Mouse (Mus musculus) neural tube, embryonic 11.5 days (tissue): ENCODE results near the gene Lamb3. TPM values are rescaled to one million over a fixed set of nuclear protein-coding genes. Genes with fewer than 3 reads are reported as not detected.
A peak's percentile ranks its signal among the peaks of the same experiment; 100 is the strongest.

ENCODE experiments used
- ATAC-seq: fragments of 200-750 bp; cut with Nextera tagmentation; 2 replicates; pipeline ENCODE4 v1.8.0; 2017; ENCODE audit warnings: moderate number of reproducible peaks, mild to moderate bottlenecking, moderate TSS enrichment, moderate library complexity; ENCODE audit not compliant: insufficient read depth, low FRiP score, low TSS enrichment
- DNase-seq: peaks from one replicate; pipeline ENCODE4 v3.0.0-alpha.2; 2015; ENCODE audit warnings: low spot score
- H3K27ac ChIP-seq: fragments of 300-500 bp; sonication (generic); 2 replicates; pipeline ENCODE4 v1.5.1; 2014; ENCODE audit warnings: low read depth, mild to moderate bottlenecking, low read length
- H3K27me3 ChIP-seq: fragments of 300-500 bp; sonication (generic); 2 replicates; pipeline ENCODE4 v1.6.1; 2014; ENCODE audit warnings: mild to moderate bottlenecking, low read length, mixed read lengths; ENCODE audit not compliant: control insufficient read depth, insufficient read depth
- H3K36me3 ChIP-seq: fragments of 300-500 bp; sonication (generic); 2 replicates; pipeline ENCODE4 v1.6.1; 2014; ENCODE audit warnings: mild to moderate bottlenecking, low read length, moderate library complexity, mixed read lengths; ENCODE audit not compliant: control insufficient read depth, insufficient read depth
- H3K4me1 ChIP-seq: fragments of 300-500 bp; sonication (generic); 2 replicates; pipeline ENCODE4 v1.6.1; 2014; ENCODE audit warnings: low read length, mixed read lengths; ENCODE audit not compliant: control insufficient read depth, insufficient read depth
- H3K4me2 ChIP-seq: fragments of 300-500 bp; sonication (generic); 2 replicates; pipeline ENCODE4 v1.6.1; 2014; ENCODE audit warnings: low read depth, mild to moderate bottlenecking, moderate library complexity
- H3K4me3 ChIP-seq: fragments of 300-500 bp; sonication (generic); 2 replicates; pipeline ENCODE4 v1.5.1; 2014; ENCODE audit warnings: low read depth, low read length
- H3K9ac ChIP-seq: fragments of 300-500 bp; sonication (generic); 2 replicates; pipeline ENCODE4 v1.6.1; 2014; ENCODE audit warnings: mild to moderate bottlenecking, low read length
- H3K9me3 ChIP-seq: fragments of 300-500 bp; sonication (generic); 2 replicates; pipeline ENCODE4 v1.6.1; 2016; ENCODE audit warnings: low read length; ENCODE audit not compliant: control insufficient read depth
- WGBS: fragments of 180-500 bp; shearing (Covaris S2); extraction: QIAGEN DNeasy Blood & Tissue Kit; methylation state at CpG from one replicate; pipeline ENCODE4 v1.1.7; 2014; 5-methylcytosine and 5-hydroxymethylcytosine counted together
- polyA plus RNA-seq: library from polyadenylated mRNA; unstranded; fragments of >200 nt; fragmentation: Nextera tagmentation; extraction: Ambion mirVana; gene quantifications from 2 replicates; pipeline ENCODE4 v1.2.1, GENCODE M21; 2014

Lamb3 gene
- polyA plus RNA-seq, 1 experiment from 2014 or later, result 0.62 TPM

DNA sequence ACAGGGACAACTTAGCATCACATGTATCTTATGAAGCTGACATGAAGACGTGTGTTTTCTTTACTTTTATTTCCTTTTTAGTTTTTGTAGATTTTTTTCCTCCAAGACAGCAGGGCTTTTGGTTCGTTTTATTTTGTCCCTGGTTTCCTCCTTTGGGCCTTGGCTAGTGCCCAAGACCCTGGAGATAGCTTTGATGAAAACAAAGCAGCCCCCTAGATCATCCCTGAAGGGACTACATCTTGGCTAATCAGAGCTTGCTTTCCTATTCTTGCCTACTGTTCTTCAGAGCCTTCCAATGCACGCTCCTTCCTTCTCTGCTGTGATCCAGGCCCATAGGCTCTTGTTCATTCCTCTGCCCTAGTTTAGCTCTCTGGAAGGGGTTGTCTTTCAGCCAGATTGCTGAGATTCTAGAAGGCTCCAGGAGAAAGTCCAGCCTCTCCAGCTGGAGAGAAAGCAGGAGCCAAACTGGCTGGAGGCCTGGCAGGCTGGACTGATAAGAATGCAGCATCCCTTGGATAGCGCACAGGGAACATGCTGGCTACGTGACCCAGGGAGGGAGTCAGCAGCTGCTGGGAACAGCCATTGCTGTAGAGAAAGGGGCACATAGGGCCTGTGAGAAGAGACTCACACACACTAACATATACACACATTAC is 108.3 kb downstream of the Lamb3 start:
- DNase-seq, result no peak

GRCm38 (mm10) chr1:193316358-193316750 is 108.9 kb downstream of the Lamb3 start:
- ATAC-seq, result no peak
- no peak overlapping the region for H3K4me2 ChIP-seq
- WGBS, result 83% methylated on average over 9 of the region's 9 CpGs

More for the DNA sequence above, 108.3 kb downstream of the Lamb3 start:
- no peak overlapping the region for H3K9ac ChIP-seq
- no peak overlapping the region for H3K27ac ChIP-seq
- H3K4me2 ChIP-seq, result no peak overlapping the region
- no peak for ATAC-seq
- H3K4me3 ChIP-seq, result no peak overlapping the region
- no peaks in the 10 kb centered on the region for H3K27me3 ChIP-seq
- H3K4me1 ChIP-seq, result no peaks in the 10 kb centered on the region
- 80% methylated on average over 5 of the region's 5 CpGs for WGBS
- no peaks in the 10 kb centered on the region for H3K9me3 ChIP-seq
- no peaks in the 10 kb centered on the region for H3K36me3 ChIP-seq

DNA sequence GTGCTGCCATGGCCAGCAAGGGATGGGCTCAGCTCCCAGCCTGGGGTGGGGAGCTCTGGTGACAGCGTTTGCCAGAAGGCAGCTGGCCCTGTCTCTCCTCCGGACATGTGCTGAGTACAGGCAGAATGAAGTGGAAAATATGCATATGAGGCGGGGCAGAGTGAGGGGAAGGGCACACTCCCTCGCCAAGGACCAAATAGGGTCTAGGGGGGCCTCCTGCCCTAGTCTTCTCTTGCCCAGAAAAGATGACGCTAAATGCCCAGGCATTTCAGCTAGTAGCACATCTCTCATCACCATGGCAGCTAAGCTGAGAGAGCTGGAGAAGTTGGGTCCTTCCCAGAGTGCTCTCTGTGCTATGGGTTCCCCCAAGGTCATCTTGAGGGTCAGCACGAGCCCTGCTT is 109.7 kb downstream of the Lamb3 start:
- ATAC-seq, result no peak

More at GRCm38 (mm10) chr1:193316358-193316750, 108.9 kb downstream of the Lamb3 start:
- Histone ChIP-seq H3K27me3 (no peaks in the 10 kb centered on the region), H3K27ac (no peak overlapping the region), H3K9ac (no peak overlapping the region), H3K9me3 (no peaks in the 10 kb centered on the region), H3K4me3 (no peak overlapping the region), H3K36me3 (no peaks in the 10 kb centered on the region), H3K4me1 (no peaks in the 10 kb centered on the region)
- no peak for DNase-seq

DNA sequence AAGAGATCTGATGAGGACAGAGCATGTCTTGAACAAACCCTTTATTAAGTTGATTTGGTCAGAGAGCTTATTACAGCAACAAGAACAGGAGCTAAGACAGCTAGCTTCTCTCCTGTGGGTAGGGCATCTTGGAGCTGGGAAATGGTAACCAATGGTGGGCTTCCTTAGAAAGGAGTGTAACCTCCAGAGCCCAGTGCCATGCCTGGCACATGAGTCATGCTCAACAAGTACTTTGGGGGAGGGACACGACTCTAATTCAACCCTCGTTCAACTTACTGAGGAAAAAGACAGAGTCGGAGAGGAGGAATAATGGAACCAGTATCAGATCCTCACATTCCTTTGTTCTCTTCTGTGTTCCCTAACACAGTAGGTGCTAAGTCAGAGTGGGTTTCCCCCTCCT is 112.2 kb downstream of the Lamb3 start:
- 77% methylated on average over 3 of the region's 3 CpGs for WGBS
- Histone ChIP-seq H3K27ac (no peak overlapping the region), H3K4me2 (no peak overlapping the region), H3K27me3 (no peaks in the 10 kb centered on the region), H3K4me1 (no peaks in the 10 kb centered on the region), H3K4me3 (no peak overlapping the region), H3K9me3 (no peaks in the 10 kb centered on the region), H3K9ac (no peak overlapping the region), H3K36me3 (no peaks in the 10 kb centered on the region)
- DNase-seq (no peak), ATAC-seq (no peak)

More for the DNA sequence above, 109.7 kb downstream of the Lamb3 start:
- no peak overlapping the region for H3K4me3 ChIP-seq
- WGBS, result 55% methylated on average over 6 of the region's 6 CpGs
- H3K4me1 ChIP-seq, result no peaks in the 10 kb centered on the region
- no peak for DNase-seq
- H3K36me3 ChIP-seq, result no peaks in the 10 kb centered on the region
- no peaks in the 10 kb centered on the region for H3K9me3 ChIP-seq
- H3K9ac ChIP-seq, result no peak overlapping the region
- no peak overlapping the region for H3K4me2 ChIP-seq
- no peaks in the 10 kb centered on the region for H3K27me3 ChIP-seq
- no peak overlapping the region for H3K27ac ChIP-seq

- 90% methylated on average over 8 of the region's 8 CpGs for WGBS
- Histone ChIP-seq H3K9me3 (no peaks in the 10 kb centered on the region), H3K36me3 (no peaks in the 10 kb centered on the region), H3K4me2 (no peak overlapping the region), H3K4me3 (no peak overlapping the region), H3K4me1 (no peaks in the 10 kb centered on the region), H3K27me3 (no peaks in the 10 kb centered on the region), H3K27ac (no peak overlapping the region), H3K9ac (no peak overlapping the region)
- ATAC-seq (no peak), DNase-seq (no peak)
These were observed 112.9 kb downstream of the Lamb3 start for GRCm38 (mm10) chr1:193320398-193320797.

DNA sequence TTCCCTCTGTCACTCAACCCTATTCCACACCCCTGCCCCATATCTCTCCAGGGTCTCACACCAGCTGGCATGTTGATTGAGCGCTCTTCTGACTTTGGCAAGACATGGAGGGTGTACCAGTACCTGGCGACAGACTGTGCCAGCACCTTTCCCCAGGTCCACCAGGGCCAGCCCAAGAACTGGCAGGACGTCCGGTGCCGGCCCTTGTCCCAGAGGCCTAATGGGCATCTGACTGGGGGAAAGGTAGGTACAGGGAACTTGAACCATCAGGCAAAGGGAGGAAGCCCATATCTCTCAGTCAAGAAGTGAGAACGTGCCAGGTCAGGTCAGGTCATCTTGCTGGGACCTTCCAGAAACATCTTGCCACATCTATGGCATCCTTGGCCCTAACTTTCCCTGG is 116.2 kb downstream of the Lamb3 start:
- H3K4me3 ChIP-seq, result no peak overlapping the region
- no peaks in the 10 kb centered on the region for H3K27me3 ChIP-seq
- H3K27ac ChIP-seq, result no peak overlapping the region
- no peak overlapping the region for H3K9ac ChIP-seq
- no peaks in the 10 kb centered on the region for H3K4me1 ChIP-seq
- no peak for DNase-seq
- 97% methylated on average over 6 of the region's 6 CpGs for WGBS
- no peak overlapping the region for H3K4me2 ChIP-seq
- H3K36me3 ChIP-seq, result no peaks in the 10 kb centered on the region
- H3K9me3 ChIP-seq, result no peaks in the 10 kb centered on the region
- no peak for ATAC-seq

DNA sequence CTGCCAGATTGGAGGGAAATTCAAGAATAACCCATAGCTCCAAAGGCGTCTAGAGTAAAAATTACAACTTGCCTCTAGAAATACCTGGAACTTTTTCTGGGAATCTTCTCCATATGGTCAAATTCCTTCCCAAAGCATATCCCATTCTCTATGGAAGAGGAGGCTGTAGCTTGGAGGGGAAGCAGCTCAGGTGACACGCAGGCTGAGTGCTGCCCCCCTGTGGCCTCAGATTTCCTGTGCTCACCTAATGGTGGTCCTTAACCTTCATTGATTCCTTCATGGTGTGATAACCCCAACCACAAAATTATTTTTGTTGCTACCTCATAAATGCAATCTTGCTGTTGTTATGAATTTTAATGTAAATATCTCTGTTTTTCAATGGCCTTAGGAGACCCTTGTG is 116.7 kb downstream of the Lamb3 start:
- Histone ChIP-seq H3K36me3 (no peaks in the 10 kb centered on the region), H3K9me3 (no peaks in the 10 kb centered on the region), H3K27me3 (no peaks in the 10 kb centered on the region), H3K27ac (no peak overlapping the region), H3K4me3 (no peak overlapping the region), H3K4me1 (no peaks in the 10 kb centered on the region), H3K4me2 (no peak overlapping the region), H3K9ac (no peak overlapping the region)
- peak; percentile 43 for DNase-seq
- WGBS, result 27% methylated on average over 2 of the region's 2 CpGs
- ATAC-seq, result no peak

GRCm38 (mm10) chr1:193325891-193326290 is 118.4 kb downstream of the Lamb3 start:
- no peaks in the 10 kb centered on the region for H3K9me3 ChIP-seq
- no peak overlapping the region for H3K27ac ChIP-seq
- no peaks in the 10 kb centered on the region for H3K27me3 ChIP-seq
- H3K4me2 ChIP-seq, result no peak overlapping the region
- H3K4me3 ChIP-seq, result no peak overlapping the region
- no peak for DNase-seq
- WGBS, result 86% methylated on average over 6 of the region's 6 CpGs
- no peak overlapping the region for H3K9ac ChIP-seq
- no peaks in the 10 kb centered on the region for H3K36me3 ChIP-seq
- ATAC-seq, result no peak
- H3K4me1 ChIP-seq, result no peaks in the 10 kb centered on the region

GRCm38 (mm10) chr1:193326456-193327145 is 119.1 kb downstream of the Lamb3 start:
- DNase-seq, result no peak
- ATAC-seq, result no peak
- H3K36me3 ChIP-seq, result no peaks in the 10 kb centered on the region
- no peaks in the 10 kb centered on the region for H3K27me3 ChIP-seq
- H3K4me2 ChIP-seq, result no peak overlapping the region
- no peak overlapping the region for H3K9ac ChIP-seq
- no peaks in the 10 kb centered on the region for H3K4me1 ChIP-seq
- no peaks in the 10 kb centered on the region for H3K9me3 ChIP-seq
- 73% methylated on average over 7 of the region's 7 CpGs for WGBS
- no peak overlapping the region for H3K4me3 ChIP-seq
- H3K27ac ChIP-seq, result no peak overlapping the region
